Comparison of ENCODE assay signal across 21 mouse cellular contexts in the genomic region with DNA sequence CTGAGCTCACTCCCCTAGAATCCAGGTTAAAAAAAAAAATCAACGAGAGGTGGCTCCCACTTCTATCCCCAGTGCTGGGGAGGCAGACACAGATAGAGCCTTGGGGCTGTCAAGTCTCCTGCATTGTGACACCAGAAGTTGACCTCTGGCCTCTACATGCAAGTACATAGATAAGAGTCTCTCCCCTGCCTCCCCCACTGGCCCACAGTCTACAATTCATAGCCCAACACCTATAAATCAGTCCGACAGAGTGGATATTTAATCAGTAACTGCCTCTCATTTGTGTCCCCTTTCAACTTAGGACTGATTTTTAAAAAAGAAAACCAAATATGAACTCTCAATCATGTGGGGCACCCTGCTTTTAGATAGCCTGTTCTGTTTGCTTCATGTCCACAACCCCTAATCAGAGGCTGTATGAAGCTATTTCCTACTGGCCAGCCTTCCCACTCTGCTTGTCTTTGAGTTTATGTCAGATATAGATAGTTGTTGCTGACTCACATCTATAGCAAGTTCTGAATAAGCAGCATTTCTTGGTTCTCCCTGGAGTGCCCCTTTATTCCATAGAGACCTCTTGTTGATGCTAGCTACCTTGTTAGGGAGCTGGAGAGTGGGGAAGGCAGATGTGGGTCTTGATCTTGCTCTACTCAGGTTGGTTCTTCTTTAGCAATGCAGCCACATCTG.
"Had no signal": no experiment of that assay in that cellular context is flagged by ENCODE, and none has a peak within 500 bp of the region (broad histone marks: within the 10 kb centered on the region; RNA-seq: fewer than 3 reads in every experiment).

No protein-coding gene starts in this region.

- H3K27ac ChIP-seq: limb, embryonic 12.5 days; limb, embryonic 15.5 days; liver, embryonic 12.5 days; liver, embryonic 15.5 days; lung, embryonic 15.5 days; macrophage; midbrain, embryonic 12.5 days; midbrain, embryonic 15.5 days; neural tube, embryonic 12.5 days; neural tube, embryonic 15.5 days had no signal

- H3K9me3 ChIP-seq: limb, embryonic 12.5 days; limb, embryonic 15.5 days; liver, embryonic 12.5 days; liver, embryonic 15.5 days; lung, embryonic 15.5 days; midbrain, embryonic 12.5 days; midbrain, embryonic 15.5 days; neural tube, embryonic 12.5 days; neural tube, embryonic 15.5 days had no signal

- H3K9ac ChIP-seq: limb, embryonic 12.5 days; limb, embryonic 15.5 days; liver, embryonic 12.5 days; liver, embryonic 15.5 days; lung, embryonic 15.5 days; midbrain, embryonic 12.5 days; midbrain, embryonic 15.5 days; neural tube, embryonic 12.5 days; neural tube, embryonic 15.5 days had no signal

- ATAC-seq: intestine, embryonic 16.5 days; liver, embryonic 12.5 days; midbrain, embryonic 15.5 days had no signal

- DNase-seq: kidney, adult 18-20 months; kidney, adult 9 months; kidney, postnatal 14 days; kidney, postnatal 4 days; left cerebral cortex, postnatal 4 days; lung, adult 18-20 months; lung, postnatal 14 days; right cerebral cortex, postnatal 14 days; right cerebral cortex, postnatal 4 days; thymus, postnatal 25 days had no signal

- H3K4me2 ChIP-seq: limb, embryonic 12.5 days; limb, embryonic 15.5 days; liver, embryonic 12.5 days; liver, embryonic 15.5 days; lung, embryonic 15.5 days; midbrain, embryonic 12.5 days; midbrain, embryonic 15.5 days; neural tube, embryonic 12.5 days; neural tube, embryonic 15.5 days had no signal

- H3K27me3 ChIP-seq: limb, embryonic 12.5 days; limb, embryonic 15.5 days; liver, embryonic 15.5 days; lung, embryonic 15.5 days; midbrain, embryonic 12.5 days; midbrain, embryonic 15.5 days; neural tube, embryonic 12.5 days; neural tube, embryonic 15.5 days had no signal

- H3K36me3 ChIP-seq: limb, embryonic 12.5 days; limb, embryonic 15.5 days; liver, embryonic 12.5 days; liver, embryonic 15.5 days; lung, embryonic 15.5 days; midbrain, embryonic 12.5 days; midbrain, embryonic 15.5 days; neural tube, embryonic 12.5 days; neural tube, embryonic 15.5 days had no signal

- H3K4me3 ChIP-seq: limb, embryonic 12.5 days; limb, embryonic 15.5 days; liver, embryonic 12.5 days; liver, embryonic 15.5 days; lung, embryonic 15.5 days; midbrain, embryonic 12.5 days; midbrain, embryonic 15.5 days; neural tube, embryonic 12.5 days; neural tube, embryonic 15.5 days had no signal

- H3K4me1 ChIP-seq: limb, embryonic 15.5 days; liver, embryonic 15.5 days; lung, embryonic 15.5 days; midbrain, embryonic 12.5 days; midbrain, embryonic 15.5 days; neural tube, embryonic 12.5 days had no signal
